Mouse (Mus musculus) sigmoid colon, adult 10 weeks (tissue): ENCODE measurements around the gene Gm13285. TPM values are rescaled to one million over a fixed set of nuclear protein-coding genes. Genes with fewer than 3 reads are reported as not detected.

Experiments used
- polyA plus RNA-seq: library from polyadenylated mRNA; stranded (reverse); fragments of 350-450 nt; fragmentation: Illumina TruSeq; extraction: RNeasy Lipid Tissue Mini Kit (QIAGEN cat#74804); gene quantifications from one replicate; pipeline ENCODE4 v1.2.3, GENCODE M21; 2014; ENCODE audit warnings: low read depth, low replicate concordance

The Gm13285 gene
- polyA plus RNA-seq, 1 experiment from 2014 or later = not detected

Other genes starting within 250 kb of the Gm13285 start
- not detected for gene Ifna15, start 241.4 kb upstream of the Gm13285 start, polyA plus RNA-seq
- not detected for gene Ifna14, start 227.9 kb upstream of the Gm13285 start, polyA plus RNA-seq
- gene Ifna9, start 207.3 kb upstream of the Gm13285 start, polyA plus RNA-seq = not detected
- not detected for gene Ifna12, start 196.3 kb upstream of the Gm13285 start, polyA plus RNA-seq
- not detected for gene C87499, start 165.3 kb upstream of the Gm13285 start, polyA plus RNA-seq
- not detected for gene Ifna13, start 155.2 kb upstream of the Gm13285 start, polyA plus RNA-seq
- not detected for gene Ifna16, start 122.7 kb upstream of the Gm13285 start, polyA plus RNA-seq
- gene Ifna2, start 115.8 kb upstream of the Gm13285 start, polyA plus RNA-seq = not detected
- gene Ifnab, start 108.3 kb upstream of the Gm13285 start, polyA plus RNA-seq = not detected
- not detected for gene Gm26566, start 77.9 kb upstream of the Gm13285 start, polyA plus RNA-seq
- 150 TPM for gene Klhl9, start 77.2 kb upstream of the Gm13285 start, polyA plus RNA-seq
- gene Gm13271, start 44.8 kb upstream of the Gm13285 start, polyA plus RNA-seq = not detected
- gene Gm13283, start 39.5 kb upstream of the Gm13285 start, polyA plus RNA-seq = not detected
- not detected for gene Gm13290, start 25.8 kb upstream of the Gm13285 start, polyA plus RNA-seq
- not detected for gene Gm13289, start 22.7 kb upstream of the Gm13285 start, polyA plus RNA-seq
- gene Gm13272, start 19.8 kb upstream of the Gm13285 start, polyA plus RNA-seq = not detected
- not detected for gene Ifnz, start 17.5 kb upstream of the Gm13285 start, polyA plus RNA-seq
- gene Gm13276, start 14.0 kb upstream of the Gm13285 start, polyA plus RNA-seq = not detected
- gene Gm13277, start 11.0 kb upstream of the Gm13285 start, polyA plus RNA-seq = not detected
- not detected for gene Gm13278, start 8.1 kb upstream of the Gm13285 start, polyA plus RNA-seq
- not detected for gene Gm13275, start 5.2 kb upstream of the Gm13285 start, polyA plus RNA-seq
- gene Gm13279, start 2.3 kb upstream of the Gm13285 start, polyA plus RNA-seq = not detected
- not detected for gene Gm13287, start 3.6 kb downstream of the Gm13285 start, polyA plus RNA-seq
- gene Gm13288, start 5.9 kb downstream of the Gm13285 start, polyA plus RNA-seq = not detected
- not detected for gene Ifna7, start 16.6 kb downstream of the Gm13285 start, polyA plus RNA-seq
- gene Ifna11, start 20.3 kb downstream of the Gm13285 start, polyA plus RNA-seq = not detected
- gene Ifna6, start 27.8 kb downstream of the Gm13285 start, polyA plus RNA-seq = not detected
- gene Ifna5, start 35.9 kb downstream of the Gm13285 start, polyA plus RNA-seq = not detected
- not detected for gene Ifna4, start 42.2 kb downstream of the Gm13285 start, polyA plus RNA-seq
- not detected for gene Ifna1, start 50.4 kb downstream of the Gm13285 start, polyA plus RNA-seq
- not detected for gene Ifne, start 80.5 kb downstream of the Gm13285 start, polyA plus RNA-seq